Mouse (Mus musculus): ENCODE measurements around the gene Cacna1d. TPM values are rescaled to one million over a fixed set of nuclear protein-coding genes. Genes with fewer than 3 reads are reported as not detected.

The Cacna1d gene
- total and polyA plus RNA-seq, 3 experiments, result not detected

DNA sequence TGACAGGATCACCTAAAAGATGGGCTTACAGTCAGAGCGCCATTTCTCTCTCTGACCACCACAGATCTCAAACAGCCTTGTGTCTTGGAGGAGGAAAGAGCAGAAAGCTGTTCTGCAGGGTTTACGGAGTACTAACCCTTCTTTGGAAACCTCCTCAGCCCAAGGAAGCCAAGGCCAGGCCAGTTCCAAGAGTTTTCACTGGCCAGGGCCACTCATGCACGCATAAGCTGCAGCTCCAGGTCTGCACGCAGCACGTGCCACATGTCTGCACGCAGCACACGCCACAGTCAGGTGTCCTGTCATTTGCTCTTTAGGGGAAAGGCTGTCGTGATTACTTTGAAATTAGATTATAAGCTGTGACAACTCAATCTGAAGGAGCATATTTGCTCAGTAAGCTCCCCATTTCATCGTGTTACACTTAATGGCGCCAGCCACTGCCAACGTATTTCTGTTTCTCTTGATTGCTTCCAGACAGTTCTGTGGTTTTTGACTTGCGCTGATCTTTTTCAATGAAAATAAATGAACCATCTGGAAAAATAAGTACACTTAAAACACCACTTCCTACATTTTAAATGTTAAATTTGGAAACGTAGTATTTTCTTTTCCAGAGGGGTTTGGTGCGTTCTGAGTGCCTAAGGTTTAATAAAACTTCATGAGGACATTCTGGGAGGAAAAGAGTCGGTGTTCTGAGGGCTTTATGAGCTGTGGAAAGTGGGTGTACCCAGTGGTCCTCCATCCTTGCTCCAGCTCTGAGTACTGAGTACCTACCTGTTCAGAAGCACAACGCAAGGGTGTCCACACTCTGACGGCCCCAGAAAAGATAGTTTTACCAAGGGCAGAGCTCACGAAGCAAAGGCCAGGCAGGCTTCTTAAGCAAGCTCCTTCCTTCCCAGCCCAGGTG is 308.4 kb downstream of the Cacna1d start:
- H3K36me3 ChIP-seq (ENCODE audit: control insufficient read depth in 1 of 2, insufficient read depth in 2 of 2, low read length in 2 of 2), result no peaks in the 10 kb centered on the region

DNA sequence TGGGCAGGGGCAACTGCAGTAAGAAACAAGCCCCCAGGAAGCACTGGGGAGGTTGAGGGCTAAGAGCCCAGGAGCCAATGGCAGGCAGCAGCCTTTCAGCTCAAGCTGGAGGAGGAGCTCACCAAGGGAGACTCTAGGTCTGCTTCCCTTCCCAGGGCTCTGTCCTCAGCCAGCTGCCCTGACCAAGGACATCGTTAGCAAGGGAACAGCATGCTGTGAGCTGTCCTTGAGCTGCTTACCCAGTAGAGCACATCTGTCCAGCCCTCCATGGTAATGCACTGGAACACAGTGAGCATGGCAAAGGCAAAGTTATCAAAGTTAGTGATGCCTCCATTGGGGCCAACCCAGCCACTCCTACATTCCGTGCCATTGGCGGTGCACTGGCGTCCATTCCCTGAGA is 312.9 kb downstream of the Cacna1d start:
- no peak for DNase-seq (ENCODE audit: low read depth, low spot score)
- Histone ChIP-seq H3K4me1 (ENCODE audit: control insufficient read depth in 1 of 2, insufficient read depth in 2 of 2, low read length in 2 of 2) (no peaks in the 10 kb centered on the region), H3K27ac (ENCODE audit: control insufficient read depth, low read depth, low read length) (no peak overlapping the region), H3K36me3 (ENCODE audit: control insufficient read depth in 1 of 2, insufficient read depth in 2 of 2, low read length in 2 of 2) (no peaks in the 10 kb centered on the region), H3K27me3 (ENCODE audit: control insufficient read depth in 1 of 2, insufficient read depth in 2 of 2, low read length in 2 of 2) (peaks cover 0 to 5% of the 10 kb centered on the region in 2 experiments; a peak in 3 of 4 replicates), H3K9me3 (replicated peaks; ENCODE audit: insufficient read depth, low read length) (no peaks in the 10 kb centered on the region), H3K4me3 (ENCODE audit: control insufficient read depth in 1 of 2, insufficient read depth in 1 of 2, low read depth in 2 of 2, low read length in 2 of 2) (no peak overlapping the region), H3K79me2 (ENCODE audit: control insufficient read depth, insufficient read depth, low read length, poor library complexity) (no peaks in the 10 kb centered on the region), H3K9ac (ENCODE audit: control insufficient read depth, low read depth, low read length, poor library complexity, severe bottlenecking) (no peak overlapping the region)
- no peak for TF ChIP-seq JUND (IDR thresholded peaks at IDR 0.05; ENCODE audit: low read depth, low read length)
- no peak for TF ChIP-seq TCF12 (IDR thresholded peaks at IDR 0.05; ENCODE audit: low read depth, low read length)
- TF ChIP-seq MYB (IDR thresholded peaks at IDR 0.05; ENCODE audit: low read depth, low read length), result no peak
- TF ChIP-seq E2F4 (IDR thresholded peaks at IDR 0.05; ENCODE audit: borderline replicate concordance, low read depth, low read length), result no peak
- TF ChIP-seq EP300 (IDR thresholded peaks at IDR 0.05; ENCODE audit: low read depth in 1 of 2, low read length in 2 of 2), result no peak
- TF ChIP-seq USF1 (IDR thresholded peaks at IDR 0.05; ENCODE audit: low read depth, low read length), result no peak
- no peak for TF ChIP-seq ZNF384 (IDR thresholded peaks at IDR 0.05; ENCODE audit: low read depth, low read length)
- no peak for TF ChIP-seq POLR2A (IDR thresholded peaks at IDR 0.05; ENCODE audit: control insufficient read depth in 1 of 2, insufficient read depth in 1 of 2, low read depth in 1 of 2, low read length in 2 of 2, poor library complexity in 1 of 2)
- TF ChIP-seq SMC3 (IDR thresholded peaks at IDR 0.05; ENCODE audit: low read depth, low read length), result no peak
- TF ChIP-seq UBTF (IDR thresholded peaks at IDR 0.05; ENCODE audit: borderline replicate concordance, insufficient read depth, low read depth, low read length), result no peak
- TF ChIP-seq GABPA (IDR thresholded peaks at IDR 0.05; ENCODE audit: low read depth, low read length), result no peak
- no peak for TF ChIP-seq RAD21 (IDR thresholded peaks at IDR 0.05; ENCODE audit: low read depth, low read length)
- TF ChIP-seq NELFE (IDR thresholded peaks at IDR 0.05; ENCODE audit: low read depth, low read length), result no peak

More for the DNA sequence above, 308.4 kb downstream of the Cacna1d start:
- H3K79me2 ChIP-seq (ENCODE audit: control insufficient read depth, insufficient read depth, low read length, poor library complexity), result no peaks in the 10 kb centered on the region
- no peaks in the 10 kb centered on the region for H3K4me1 ChIP-seq (ENCODE audit: control insufficient read depth in 1 of 2, insufficient read depth in 2 of 2, low read length in 2 of 2)
- H3K9ac ChIP-seq (ENCODE audit: control insufficient read depth, low read depth, low read length, poor library complexity, severe bottlenecking), result no peak overlapping the region
- TF ChIP-seq UBTF (IDR thresholded peaks at IDR 0.05; ENCODE audit: borderline replicate concordance, insufficient read depth, low read depth, low read length), result no peak
- TF ChIP-seq MYB (IDR thresholded peaks at IDR 0.05; ENCODE audit: low read depth, low read length), result no peak
- TF ChIP-seq ELF1 (IDR thresholded peaks at IDR 0.05; ENCODE audit: low read depth, low read length), result no peak
- no peak for TF ChIP-seq HCFC1 (IDR thresholded peaks at IDR 0.05; ENCODE audit: low read depth, low read length)
- H3K9me3 ChIP-seq (replicated peaks; ENCODE audit: insufficient read depth, low read length), result no peaks in the 10 kb centered on the region
- no peak overlapping the region for H3K27ac ChIP-seq (ENCODE audit: control insufficient read depth, low read depth, low read length)
- H3K27me3 ChIP-seq (ENCODE audit: control insufficient read depth in 1 of 2, insufficient read depth in 2 of 2, low read length in 2 of 2), result peaks cover 10 to 15% of the 10 kb centered on the region in 2 experiments
- DNase-seq (ENCODE audit: low read depth, low spot score), result no peak
- no peak overlapping the region for H3K4me3 ChIP-seq (ENCODE audit: control insufficient read depth in 1 of 2, insufficient read depth in 1 of 2, low read depth in 2 of 2, low read length in 2 of 2)

Data from MEL (cell line).